Mouse (Mus musculus) layer of hippocampus, postnatal 14 days (tissue): Measurements from ENCODE around the gene Gamt. TPM values are rescaled to one million over a fixed set of nuclear protein-coding genes. Genes with fewer than 3 reads are reported as not detected.
A peak's percentile ranks its signal among the peaks of the same experiment; 100 is the strongest.
"Not testable (repeated sequence)": the region's sequence is repeated elsewhere in the genome, so short reads cannot be mapped to it uniquely, and the experiment has no call there.

Experiments
- DNase-seq, 2 experiments: peaks; one replicate each; pipeline ENCODE4 v3.0.0; 2021 to 2022; ENCODE audit warnings: low spot score in 2 of 2, mixed read lengths in 1 of 2
- total RNA-seq, 2 experiments: library from RNA; stranded (reverse); gene quantifications; 2 replicates each; pipeline ENCODE4 v1.2.3; 2021

Gene Gamt
- total RNA-seq, 2 experiments from 2014 or later = 39.9 to 43.7 TPM

DNA sequence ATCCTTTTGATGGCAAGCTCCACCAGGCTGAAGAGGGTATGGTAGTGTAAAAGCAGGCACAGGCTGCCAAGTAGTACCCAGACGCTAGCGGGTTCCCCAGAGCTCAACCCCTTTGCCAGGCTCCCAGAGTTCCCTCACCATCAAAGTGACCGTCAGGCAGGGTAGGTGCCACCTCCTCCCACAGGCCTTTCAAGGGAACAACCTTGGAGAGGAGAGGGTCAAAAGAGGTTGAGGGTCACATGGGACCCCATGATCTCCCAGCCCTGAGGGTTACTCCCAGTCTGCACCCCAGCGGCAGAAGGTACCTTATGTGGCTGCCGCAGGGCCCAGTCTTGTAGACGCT lies 1.4 kb downstream of the Gamt start:
- no peak for DNase-seq

DNA sequence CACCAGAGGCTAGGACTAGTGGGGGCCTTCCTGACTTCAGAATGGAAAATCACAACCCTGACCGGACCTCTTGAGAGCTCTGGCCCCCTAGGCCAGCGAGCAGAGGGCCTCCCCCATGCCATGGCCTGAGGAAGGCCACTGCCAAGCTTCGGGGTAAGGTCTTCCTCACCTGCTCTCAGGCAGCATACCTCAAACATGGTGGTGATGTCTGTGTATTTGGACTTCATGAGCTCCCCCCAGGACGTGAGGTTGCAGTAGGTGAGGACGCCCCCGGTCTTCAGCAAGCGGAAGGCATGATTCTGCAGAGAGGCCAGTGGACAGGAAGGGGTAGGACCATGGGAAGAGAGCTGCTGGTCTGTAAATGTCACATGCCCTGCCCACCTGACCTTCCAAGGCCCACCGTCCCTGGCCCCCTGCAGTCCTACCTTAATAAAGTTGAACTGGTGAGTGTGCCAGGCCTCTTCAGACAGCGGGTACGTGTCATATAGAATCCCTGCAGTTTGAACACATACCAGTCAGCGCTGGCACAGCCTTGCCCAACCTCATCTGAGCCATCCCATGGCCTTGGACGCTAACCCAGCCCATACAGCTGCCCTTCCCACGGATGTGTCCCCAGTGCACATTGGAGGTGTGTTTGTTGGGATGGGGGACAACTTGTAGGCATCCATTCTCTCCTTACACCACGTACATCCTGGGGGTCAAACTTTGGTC lies 1.9 kb downstream of the Gamt start:
- no peak for DNase-seq

DNA sequence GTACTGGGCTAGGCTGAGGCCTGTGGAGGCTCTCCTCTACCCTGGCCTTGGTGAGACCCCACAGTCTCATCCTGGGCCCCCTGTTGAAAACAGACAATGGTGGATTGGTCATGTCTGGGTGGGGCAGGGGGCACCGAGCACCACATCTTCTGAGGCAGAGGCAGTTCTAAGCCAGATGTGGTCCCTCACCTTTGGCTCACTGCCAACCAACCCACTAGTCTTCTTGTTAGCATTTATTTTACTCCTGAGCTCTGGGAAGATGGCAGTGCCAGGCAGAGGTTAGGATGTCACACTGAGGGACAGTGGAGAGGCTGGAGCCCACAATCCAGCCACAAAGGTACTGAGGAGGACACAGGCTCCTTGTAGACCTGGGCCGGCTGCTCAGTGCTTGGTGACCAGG lies 2.9 kb downstream of the Gamt start:
- DNase-seq = no peak

DNA sequence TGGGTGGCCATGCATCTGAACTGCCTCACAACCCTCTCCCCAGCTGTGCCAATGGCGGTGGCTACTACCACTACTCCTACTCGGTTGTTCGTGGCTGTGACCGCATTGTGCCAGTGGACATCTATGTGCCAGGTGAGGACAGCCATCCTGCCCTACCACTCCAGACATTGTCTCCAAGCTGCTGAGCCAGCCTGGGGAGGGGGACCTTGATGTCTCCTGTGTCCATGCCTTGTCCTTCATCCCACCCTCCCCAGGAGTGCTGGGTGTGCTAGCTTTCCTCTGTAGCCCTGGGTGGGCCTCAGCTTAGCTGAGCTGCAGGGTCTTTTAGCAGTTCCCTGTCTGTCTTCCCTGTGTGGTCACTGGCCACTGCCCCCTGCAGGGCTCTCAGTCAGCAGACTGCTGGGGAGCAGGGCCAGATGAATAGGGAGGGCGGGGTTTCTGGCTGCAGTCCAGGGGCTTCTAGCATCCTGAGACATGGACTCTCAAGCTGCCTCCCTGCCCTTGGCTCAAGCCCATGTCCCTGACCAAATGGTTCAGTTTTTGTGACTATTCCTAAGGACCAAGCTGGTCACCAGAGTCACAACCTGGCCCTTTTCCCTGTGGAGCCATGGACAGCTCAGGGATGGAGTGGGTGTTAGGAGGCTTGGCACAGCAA lies 4.8 kb downstream of the Gamt start:
- no peak for DNase-seq

DNA sequence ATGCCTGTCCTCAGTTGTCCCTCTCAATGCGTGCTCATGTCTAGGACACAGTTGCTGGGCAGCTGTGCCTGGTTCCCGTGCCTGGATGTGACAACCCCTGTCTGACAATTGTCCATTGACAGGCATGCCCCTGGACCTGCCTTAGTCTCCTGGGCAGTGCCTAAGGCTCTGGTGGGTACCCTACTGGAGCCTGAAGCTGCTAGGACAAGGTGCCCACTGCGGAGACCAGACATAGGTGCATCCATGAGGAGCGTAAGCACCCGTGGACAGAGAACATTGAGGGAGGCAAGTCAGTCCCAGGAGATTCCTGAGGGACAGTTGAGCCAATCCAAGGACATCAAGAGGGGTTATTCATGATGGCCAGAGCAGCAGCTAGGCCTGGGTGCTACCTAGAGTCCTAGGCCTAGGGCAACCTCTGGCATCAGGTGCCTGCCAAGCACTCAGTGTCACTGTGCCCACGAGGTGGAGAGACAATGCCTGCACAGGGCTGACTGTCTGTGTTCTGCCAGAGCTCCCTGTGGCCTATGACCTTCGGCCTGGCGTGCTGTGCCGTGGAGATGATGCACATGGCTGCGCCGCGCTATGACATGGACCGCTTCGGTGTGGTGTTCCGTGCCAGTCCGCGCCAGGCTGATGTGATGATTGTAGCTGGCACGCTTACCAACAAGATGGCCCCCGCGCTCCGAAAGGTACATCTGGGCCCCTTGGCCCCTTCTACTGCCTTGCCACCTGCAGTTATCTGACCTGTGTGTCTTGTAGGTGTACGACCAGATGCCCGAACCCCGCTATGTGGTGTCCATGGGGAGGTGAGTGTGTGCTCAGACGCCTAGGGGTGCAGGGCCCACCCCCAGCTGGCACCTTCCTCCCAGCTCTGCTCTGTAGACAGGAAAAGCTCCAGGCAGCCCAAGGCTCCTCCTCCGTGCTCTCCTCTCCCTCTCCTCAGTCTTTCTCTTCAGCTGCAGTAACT lies 6.2 kb downstream of the Gamt start:
- DNase-seq = no peak

DNA sequence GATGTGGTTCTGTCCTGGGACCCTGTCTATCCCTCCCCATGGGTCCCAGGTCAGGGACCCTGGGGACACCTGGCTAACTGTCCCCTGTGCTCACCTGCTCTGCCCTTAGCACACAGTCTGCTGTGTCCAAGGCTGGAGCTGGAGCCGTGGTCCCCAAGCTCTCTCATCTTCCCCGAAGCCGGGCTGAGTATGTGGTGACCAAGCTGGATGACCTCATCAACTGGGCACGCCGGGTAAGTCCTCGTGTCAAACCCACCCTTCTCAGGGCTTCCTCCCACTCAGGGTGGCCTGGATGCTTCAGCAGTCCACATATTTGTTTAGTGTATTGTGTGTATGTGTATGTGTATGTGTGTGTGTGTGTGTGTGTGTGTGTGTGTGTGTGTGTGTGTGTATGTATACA lies 7.3 kb downstream of the Gamt start:
- no peak for DNase-seq

DNA sequence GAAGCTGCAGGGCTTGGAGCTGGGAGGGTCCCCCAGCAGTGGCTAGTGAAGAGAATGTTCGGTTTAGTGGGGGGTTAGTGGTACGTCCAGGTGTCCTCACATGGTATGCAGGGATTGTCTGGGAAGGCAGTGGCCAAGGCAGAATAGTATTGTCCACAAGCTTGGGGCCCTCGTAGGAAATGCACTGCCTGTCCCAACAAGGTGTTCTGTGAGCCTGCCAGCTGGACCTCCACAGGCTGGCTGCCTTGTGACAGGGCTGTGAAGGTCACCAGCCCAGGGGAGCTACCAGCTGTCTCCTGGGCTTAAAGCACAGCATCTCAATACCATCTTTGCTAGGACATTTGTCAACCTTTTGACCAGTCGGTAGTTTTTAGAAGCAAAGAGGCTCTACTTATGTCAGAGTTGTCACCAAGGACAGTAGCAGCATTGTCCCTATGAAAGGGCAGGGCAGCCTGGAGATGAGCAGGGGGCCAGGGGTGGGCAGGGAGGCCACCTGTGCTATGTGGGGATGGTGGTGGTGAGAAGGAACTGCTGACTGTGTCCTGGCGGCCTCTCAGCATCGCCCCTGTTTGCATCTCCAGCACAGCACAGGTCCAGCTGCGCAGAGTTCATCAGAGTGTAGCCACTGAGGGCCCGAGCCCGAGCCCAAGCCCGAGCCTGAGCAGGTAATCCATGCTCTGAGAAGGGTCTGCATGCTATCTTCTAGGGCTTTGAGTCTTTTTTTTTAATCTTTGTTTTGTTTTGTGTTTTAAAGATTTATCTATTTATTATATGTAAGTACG lies 8.1 kb downstream of the Gamt start:
- no peak for DNase-seq

DNA sequence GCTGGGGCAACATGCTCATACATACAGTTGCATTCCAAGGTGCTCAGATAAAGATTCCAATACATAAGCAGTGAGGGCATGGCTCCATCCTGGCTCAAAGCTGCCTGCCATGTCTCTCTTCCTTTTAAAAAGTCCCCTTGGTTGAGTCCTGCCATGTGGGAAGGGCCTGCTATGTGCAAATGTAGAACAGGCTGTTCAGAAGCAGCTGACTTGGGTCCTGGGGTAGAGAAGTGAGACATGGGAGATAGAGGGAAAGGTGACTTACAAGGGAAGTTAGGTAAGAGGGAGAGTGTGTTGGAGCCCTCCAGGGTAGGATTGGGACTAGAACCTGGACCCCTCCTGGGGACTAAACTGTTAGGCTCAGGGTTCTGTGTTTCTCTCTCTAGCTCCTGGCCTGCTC lies 8.8 kb downstream of the Gamt start:
- no peak for DNase-seq

DNA sequence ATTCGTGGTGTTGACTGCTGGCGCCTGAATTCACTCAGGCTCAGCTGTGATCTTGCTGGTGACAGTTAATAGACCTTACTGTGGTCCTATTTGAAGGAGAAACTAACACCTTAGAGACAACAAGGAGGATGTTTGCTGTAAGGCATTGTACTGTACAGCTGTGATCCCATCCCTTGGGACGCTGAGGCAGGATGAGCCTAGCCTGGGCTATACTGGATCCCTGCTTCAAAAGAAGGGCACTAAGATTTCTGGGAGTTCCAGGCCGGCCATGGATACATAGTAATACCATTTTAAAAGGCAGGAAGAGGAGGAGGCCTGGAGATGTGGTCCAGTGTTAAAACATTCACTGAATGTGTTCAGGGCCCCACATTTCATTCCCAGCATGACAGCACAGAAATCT lies 10.2 kb downstream of the Gamt start:
- no peak for DNase-seq

DNA sequence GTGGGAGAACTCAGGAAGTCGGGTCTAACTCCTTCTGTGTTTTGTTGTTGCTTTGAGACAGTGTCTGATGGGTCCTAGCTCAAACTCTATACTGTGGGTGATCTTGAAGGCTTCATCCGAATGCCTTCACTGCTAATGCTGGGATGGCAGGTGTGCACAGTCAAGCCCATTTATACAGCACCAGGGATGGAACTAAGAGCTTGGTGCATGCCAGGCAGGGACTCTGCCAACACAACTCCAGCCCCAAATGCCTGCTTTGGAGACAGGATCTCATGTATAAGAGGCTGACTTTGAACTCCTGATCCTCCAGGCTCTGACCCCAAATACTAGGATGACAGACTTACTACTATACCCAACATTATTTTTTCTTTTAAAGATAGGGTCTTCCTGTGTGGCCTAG lies 10.8 kb downstream of the Gamt start:
- no peak for DNase-seq

DNA sequence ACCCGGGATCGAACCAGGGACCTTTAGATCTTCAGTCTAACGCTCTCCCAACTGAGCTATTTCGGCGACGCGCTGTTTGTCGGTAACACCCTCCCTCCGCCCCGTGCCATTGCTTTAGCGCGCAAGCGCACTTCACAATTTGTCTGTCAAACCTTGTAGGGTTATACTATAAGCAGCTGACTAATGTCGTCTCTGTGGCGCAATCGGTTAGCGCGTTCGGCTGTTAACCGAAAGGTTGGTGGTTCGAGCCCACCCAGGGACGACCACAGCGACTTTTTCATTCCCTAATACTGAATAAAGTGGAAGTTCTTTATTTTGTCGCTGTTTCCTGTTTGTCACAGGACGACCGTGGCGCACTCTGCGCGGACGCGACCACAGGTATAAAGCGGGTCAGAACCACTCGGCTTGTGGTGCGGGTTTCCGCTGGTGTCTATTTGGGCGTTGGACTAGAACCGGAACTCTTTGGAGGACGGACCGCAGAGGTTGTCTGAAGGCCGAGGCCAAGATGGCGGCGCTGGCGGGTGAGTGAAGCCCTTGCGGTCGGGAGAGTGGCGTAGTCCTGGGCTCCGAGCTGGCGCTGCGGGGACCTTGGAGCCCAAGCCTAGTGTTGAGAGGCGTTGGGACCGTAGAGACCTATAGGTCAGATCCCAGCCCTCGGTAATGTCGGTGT lies 11.7 kb downstream of the Gamt start, which contains the start of gene Ndufs7:
Ndufs7 (plus strand) TSS at position 151 of the 670 bp plus-strand sequence.
- peak; percentile 97 to 99 for DNase-seq

DNA sequence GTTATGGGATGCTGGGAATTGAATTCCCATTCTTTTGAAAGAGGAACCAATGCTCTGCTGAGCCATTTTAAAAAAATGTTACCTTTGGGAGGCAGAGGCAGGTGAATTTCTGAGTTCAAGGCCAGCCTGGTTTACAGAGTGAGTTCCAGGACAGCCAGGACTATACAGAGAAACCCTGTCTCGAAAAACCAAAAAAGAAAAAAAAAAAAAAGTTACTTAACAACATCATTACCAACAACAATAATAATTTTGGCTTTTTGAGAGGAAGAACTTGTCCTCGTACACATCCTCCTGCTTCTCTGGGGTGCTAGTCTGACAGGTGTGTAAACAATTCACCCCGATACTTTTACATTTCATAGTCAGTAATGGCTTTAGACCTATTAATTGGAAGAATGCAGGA lies 12.4 kb downstream of the Gamt start:
- DNase-seq = not testable (repeated sequence)

DNA sequence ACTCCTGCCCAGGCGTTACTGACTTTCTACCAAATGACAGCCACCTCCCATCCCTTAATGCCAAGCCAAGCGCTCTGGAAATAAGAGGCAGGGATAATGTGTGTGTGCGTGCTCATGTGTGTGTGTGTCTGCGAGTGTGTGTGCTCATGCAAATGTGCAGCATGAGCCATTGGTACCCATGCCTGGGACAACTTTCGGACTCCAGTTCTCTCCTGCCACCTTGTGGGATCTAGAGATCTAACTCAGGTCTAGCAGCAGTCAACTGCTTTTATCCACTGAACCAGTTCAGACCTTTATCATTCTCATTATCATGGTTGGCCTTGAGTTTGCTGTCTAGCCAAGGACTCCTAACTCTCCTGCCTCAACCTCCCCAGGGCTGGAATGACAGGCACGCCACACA lies 13.0 kb downstream of the Gamt start:
- DNase-seq = peak in 1 of 2 experiments; percentile 57

DNA sequence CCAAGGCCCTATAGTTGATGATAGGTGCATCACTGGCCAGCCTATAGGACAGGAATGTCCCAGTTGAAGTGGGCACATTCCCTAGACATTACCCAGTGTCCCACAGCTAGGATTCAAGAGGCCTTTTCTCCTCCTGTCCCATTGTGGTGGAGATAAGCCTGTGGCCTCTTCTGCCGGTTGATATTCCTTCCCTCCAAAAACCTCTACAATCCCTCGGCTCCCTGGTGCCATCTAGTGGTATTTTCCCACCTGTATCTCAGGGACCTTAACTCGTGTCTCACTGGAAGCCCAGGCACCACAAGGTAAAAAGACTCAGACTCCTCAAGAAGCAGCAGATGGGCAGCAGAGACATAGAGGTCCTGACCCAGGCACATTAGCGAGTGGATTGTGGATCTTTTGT lies 15.2 kb downstream of the Gamt start:
- DNase-seq = peak; percentile 78 to 87

DNA sequence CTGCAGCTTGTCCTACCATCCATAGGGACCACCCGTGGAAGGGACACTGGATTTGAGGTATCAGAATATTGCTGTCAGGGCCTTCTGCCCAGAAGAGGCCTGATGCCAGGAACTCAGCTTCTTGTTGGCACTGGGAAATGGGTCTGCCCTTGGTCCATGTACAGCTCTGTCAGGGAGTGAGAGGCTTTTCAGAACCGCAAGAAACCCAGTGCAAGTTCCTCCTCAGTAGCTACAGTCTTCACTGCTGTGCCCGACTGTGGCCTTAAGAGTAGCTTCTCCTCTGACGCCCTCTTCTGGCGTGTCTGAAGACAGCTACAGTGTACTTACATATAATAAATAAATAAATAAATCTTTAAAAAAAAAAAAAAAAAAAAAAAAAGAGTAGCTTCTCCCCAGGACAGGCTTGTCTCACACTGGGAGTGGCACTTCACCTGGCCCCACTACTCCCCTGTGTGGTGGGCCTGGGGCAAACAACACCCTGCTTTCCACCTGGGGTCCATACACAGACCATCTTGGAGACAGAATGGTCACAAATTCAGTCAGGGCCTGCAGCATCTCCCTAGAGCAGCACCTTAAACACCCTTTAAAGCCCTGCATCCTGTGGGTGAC lies 15.9 kb downstream of the Gamt start:
- DNase-seq = no peak

DNA sequence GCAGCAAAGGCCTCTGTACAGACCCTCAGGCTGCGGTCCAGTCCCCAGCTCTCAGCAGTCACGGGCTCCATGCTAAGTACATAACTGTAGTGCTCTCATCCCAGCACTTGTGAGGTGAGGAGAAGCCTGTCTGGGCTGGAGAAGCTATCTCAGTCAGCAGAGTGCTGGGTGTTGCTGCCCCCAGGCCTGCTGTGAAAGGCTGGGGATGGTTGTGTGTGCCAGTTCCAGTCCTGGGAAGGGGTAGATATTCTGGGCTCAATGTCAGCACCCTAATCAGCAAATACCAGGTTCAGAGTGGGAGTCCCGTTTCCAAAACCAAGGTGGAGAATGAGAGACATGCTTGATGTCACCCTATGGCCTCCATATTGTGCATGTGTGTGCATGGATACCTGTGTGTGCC lies 18.2 kb downstream of the Gamt start:
- DNase-seq = no peak

DNA sequence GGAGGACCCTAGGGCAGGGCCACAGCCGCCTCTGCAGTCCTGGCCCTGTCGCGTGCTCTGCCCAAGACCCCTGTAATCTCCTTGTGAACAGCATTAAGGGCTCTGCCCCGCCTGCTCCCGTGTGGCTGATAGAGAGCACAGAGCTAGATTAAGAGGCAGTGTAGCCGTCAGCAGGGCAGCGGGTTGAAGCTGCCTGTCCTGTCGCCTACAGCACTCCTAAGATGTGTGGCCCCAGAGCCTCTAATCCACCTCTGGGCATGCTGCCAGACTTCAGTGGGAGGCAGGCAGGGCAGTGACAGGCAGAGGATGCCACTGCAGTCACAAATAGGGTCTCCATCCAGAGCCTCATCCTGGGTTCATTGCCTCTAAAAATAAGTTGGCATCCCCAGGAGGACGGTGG lies 18.7 kb downstream of the Gamt start:
- DNase-seq = no peak

DNA sequence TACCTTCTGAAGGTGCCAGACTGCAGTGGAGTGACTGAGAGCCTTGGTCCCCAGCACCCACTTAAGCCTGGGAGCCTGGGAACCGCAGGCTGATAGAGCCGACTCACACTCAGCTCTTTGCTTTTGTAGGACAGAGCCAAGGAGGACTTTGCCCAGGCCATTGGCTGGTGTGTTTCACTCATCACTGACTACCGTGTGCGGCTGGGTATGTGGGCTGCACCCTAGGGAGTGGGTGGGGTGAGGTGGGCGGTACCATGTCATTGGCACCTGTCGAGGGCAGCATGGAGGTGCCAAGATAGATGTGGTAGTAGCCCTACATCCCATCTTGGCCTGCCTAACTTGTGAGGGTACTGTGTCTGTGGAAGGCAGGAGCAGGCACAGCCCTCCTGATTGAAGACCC lies 21.0 kb downstream of the Gamt start:
- DNase-seq = no peak

DNA sequence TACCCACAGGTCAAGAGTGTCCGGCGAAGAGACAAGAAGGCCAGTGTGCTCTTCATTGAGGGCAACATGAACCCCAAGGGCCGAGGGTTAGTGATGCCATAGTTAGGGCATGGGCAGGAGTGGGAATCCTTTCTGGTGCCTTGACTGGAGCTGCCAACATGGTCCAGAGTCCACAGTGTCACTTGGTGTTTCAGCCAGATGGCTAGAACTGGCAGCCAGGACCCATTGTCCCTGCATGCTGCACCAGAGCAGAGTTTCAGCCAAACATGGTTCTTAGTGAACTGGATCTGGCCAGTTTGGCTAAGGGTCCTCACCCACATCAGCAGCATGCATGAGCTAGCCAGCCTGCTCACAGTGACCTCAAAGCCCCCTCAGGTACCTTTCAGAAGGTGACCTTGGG lies 22.5 kb downstream of the Gamt start:
- no peak for DNase-seq

DNA sequence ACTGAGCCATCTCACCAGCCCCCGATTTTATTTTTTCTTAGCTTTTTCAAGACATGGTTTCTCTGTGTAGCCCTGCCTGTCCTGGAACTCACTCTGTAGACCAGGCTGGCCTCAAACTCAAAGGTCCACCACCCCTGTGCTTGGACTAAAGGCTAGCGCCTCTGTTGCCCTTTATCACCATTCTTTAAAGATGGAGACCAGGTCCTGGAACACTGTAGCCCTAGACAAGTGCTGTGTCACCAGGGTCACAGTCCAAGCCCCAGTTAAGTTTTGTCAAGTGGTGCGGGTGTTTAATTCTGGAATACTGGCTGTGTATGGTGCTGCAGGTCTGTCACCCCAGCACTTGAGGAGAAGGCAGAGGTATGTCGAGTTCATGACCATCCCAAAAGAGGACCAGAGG lies 23.8 kb downstream of the Gamt start:
- DNase-seq = no peak
